Mouse (Mus musculus): Measurements from ENCODE around the gene Cenpe. TPM values are rescaled to one million over a fixed set of nuclear protein-coding genes. Genes with fewer than 3 reads are reported as not detected.
"Not testable (repeated sequence)": the region's sequence is repeated elsewhere in the genome, so short reads cannot be mapped to it uniquely, and the experiment has no call there.

Gene Cenpe
- total RNA-seq (2021) = 1 to 10 TPM; 2.2 to 2.3 TPM

GRCm38 (mm10) chr3:135211805-135212657 is at the start of gene Cenpe:
Gene Cenpe, plus strand, starts transcription at chr3:135212537.
- DNase-seq = peak; percentile 82 to 84

DNA sequence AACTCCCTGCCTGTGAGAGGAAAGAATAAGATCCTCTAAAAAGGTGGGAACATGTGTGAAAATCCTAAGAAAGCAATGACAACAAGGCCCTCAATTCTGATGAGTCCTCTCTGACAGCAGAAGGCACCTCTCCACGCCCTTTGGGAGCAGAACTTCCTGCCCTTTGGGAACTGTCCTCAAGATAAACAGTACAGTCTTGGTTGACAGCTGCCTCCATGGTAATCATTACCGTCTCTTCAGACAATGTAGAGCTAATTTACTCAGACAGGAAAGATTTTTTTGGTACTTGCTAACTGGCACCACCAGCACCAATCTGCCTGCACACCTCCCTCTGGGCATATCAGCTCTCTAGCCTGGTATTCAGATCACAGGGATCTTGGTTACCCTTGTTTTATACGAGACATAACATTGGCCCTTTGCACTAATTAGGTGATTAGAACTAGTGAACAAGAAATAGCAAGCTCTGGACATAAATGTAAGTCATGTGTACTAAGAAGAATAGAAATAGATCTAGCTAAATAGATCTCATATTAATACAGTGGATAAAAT is 40.4 kb upstream of the Cenpe start:
- no peak for DNase-seq

DNA sequence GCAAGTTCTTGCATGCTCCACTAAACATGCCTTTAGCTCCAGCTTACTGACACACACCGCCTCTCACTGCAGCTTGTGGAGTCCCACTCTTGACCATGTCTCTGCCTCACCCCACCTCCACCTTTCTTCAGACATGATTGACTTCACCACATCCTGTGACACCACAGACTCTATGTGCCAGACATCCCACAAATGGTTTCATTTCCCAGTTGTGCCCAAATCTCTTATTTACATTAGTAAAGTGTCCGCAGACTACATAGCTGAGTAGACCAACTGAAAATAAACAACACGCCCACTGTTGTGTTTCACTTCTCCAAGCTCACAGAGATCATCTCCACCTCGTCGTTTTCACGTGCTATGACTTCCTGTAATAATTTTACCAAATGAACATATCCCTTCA is 20.5 kb upstream of the Cenpe start:
- DNase-seq = no peak

GRCm38 (mm10) chr3:135198051-135198450 is 14.3 kb upstream of the Cenpe start:
- DNase-seq = not testable (repeated sequence)

DNA sequence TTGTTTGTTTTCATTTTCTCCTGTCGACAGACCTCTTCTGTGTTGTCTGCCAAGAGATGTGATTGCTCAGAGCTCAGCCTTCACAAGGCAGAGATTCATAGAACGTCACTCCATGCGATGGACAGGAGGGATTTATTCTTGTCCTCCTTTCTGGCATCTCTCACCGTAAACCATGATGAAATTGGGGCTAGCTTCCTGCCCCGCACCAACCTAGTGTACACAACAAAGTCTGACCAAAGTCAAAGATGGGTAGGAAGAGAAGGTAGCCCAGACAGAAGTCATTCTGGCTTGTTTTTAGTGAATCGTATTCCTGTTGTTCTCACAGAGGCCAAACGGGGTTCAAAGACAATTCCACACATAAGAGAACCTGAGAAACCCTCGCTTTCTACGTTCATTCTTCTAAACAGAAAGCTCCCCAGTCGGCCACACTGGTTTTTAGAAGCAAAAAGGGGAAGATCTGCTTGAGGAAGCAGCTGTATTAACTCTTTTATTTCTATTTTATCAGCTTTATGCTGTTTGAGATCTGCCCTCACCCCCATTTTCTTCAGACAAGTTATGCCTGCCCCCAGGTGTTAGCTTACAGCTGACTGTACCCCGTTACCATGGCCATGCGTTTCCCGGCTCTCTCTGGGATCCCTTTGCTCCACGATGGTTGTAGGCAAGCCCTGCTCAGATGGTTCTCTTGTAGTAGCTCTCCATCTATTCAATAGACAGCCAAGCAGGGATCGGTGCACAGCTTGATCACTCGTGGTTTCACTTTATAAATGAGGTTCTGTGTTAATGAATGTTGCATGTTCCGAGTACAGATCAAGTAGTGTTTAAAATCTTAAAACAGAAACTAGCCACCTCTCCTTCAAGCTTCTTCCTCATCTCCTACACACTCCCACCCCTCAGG is 11.7 kb upstream of the Cenpe start:
- no peak for DNase-seq

DNA sequence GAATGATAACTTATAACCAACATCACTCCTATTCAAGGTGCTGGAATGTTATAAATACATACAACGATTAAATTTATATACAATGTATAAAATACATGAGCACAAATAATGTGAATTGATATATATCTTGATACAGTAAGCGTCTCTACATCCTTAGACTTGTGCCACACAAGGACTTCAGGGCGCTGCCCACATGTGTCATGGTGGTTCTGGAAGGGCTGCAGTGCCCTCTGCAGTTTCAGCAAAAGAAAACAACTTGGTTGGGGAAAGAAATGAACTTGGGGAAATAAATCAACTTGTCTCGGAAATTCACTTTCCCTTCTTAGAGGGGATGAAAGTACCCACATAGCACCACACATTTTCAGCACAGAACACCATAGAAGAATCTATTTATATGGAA is 5.7 kb upstream of the Cenpe start:
- DNase-seq = peak; percentile 23 to 27

- DNase-seq = no peak
These were observed 467 bp downstream of the Cenpe start for GRCm38 (mm10) chr3:135212658-135213350.

DNA sequence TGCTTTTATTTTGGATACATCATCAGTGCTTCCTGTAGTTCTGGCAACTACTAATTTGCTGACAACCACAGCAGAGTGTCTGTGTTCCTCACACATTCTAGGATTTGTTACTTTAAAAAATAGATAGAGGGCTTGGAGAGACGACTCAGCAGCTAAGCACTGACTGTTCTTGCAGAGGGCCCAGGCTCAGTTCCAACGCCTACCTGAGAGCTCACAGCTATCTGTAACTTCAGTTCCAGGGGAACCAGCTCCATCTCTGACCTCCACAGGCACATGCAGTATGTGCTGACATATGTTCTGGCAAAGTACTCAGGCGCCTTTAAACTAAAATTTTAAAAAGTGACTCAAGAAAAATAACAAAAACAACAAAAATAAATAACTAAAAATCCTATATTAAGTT is 19.7 kb downstream of the Cenpe start:
- DNase-seq = no peak

DNA sequence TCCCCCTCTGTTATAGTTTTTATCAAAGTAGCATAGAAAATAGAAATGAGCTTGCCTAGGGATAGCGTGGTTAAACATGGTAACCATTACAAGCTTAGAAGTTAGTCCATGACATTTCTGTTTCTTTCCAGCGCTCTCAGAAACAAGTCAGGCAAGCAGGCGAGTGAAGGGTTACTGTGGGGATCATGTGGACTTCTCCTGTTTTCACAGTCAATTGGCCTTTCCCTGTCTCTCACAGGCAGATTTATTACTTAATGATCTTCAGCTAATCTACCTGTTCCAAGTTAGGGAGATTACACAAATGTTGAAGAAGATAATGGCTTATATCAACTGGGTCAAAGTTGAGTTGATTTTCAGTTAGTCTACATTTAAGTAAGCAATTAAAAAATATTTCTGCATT is 20.1 kb downstream of the Cenpe start:
- no peak for DNase-seq

DNA sequence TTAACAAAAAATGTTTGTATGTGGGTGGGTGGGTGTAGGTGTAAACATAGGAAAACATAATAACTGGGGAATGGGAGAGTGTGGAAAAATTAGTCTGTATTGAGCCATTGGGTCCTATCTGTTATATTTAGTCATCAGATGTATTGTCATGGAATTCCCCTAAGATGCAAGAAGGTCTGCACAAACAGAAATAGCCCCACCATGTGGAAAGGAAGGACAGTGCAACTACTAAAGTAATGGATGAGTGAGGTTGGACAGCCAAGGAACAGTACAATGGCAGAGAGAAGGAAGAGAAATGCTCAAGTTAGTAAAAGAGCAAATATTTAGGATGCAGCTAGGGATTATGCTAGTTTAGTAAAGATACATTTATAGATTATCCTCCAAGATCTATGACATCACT is 33.4 kb downstream of the Cenpe start:
- no peak for DNase-seq

DNA sequence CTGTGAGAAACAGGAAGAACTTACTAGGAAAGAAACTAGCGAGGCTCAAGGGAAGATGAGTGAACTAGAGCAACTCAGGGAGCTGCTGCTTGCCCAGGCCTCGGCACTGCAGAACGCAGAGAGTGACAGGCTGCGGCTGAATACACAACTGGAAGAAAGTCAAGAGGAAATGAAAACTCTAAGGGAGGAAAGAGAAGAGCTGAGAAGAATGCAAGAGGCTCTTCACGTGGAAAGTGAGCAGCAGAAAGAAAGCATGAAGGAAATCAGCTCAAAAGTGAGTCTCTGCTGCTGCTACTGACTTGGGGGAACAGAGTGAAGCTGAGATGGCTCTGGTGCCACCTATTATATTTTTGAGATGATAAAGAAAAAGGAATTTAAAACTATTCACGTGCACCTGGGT is 34.5 kb downstream of the Cenpe start:
- DNase-seq = no peak

- DNase-seq = no peak
These were observed 36.8 kb downstream of the Cenpe start for GRCm38 (mm10) chr3:135249104-135249503.

- no peak for DNase-seq
These were observed 39.5 kb downstream of the Cenpe start for GRCm38 (mm10) chr3:135251825-135252224.

GRCm38 (mm10) chr3:135254784-135255183 is 42.4 kb downstream of the Cenpe start:
- DNase-seq = no peak

DNA sequence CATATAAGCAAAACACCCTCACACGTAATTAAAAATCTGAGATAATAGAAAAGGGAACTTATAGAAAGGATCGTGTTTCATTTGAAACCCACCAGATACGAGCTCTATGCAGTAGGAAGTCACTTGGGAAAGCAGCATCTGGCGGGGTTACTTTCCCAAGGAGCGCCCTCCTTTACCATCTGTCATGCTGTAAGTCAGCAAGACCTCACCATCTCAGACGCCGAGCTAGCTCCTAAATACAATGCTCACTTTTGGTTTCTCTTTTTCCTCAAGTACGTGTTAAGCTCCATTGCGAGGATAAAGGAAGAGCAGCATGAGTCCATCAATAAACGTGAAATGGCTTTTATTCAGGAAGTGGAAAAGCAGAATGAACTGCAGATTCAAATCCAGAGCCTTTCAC is 46.6 kb downstream of the Cenpe start:
- no peak for DNase-seq

DNA sequence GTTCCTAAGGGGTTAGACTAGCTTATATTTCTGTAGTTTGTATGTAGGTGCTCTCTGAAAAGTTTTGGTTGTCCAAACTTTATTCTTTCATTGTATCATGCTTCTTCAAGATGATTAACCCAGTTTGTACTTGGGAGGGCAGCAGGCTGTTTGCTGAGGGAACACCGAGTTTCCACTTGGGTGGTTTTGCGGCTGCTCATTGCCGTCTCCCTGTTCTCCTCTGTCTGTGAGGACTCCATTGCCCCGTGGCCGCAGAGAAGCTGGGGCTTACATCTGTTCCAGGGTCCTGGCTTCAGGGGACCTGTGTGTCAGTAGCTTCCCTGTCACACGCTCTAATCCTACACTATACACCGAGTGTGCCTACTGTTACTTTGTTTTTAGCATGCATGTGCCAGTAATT is 47.9 kb downstream of the Cenpe start:
- no peak for DNase-seq

- no peak for DNase-seq
These were observed 56.3 kb downstream of the Cenpe start for GRCm38 (mm10) chr3:135268616-135269015.

DNA sequence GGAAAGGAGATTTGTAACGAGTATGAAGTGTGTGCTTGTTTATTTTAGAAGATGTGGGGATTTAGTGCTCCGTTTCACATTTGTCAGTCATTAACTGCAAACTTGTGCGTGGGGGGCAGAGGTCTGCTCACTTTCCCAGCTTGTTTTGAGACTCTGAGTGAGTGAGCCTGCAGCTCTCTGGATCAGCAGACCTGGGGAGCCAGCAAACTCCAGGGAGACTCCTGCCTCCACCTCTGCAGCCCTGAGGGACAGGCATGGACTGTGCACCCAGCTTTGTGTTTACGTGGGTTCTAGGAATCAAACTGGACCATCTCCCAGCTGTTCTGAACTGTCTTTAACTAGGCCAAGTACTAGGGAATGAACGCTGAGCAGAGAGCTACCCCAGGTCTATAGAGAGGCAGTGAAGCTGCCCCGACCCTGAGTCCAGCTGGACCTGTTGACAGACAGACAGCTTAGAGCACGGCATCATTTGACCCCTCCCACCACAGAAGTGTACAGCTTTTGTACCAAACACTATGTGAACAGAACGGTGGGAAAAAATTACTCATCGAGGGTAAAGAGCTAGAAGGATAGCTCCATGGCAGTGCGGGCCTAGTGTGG is 57.2 kb downstream of the Cenpe start:
- no peak for DNase-seq

GRCm38 (mm10) chr3:135272627-135273026 is 60.3 kb downstream of the Cenpe start:
- no peak for DNase-seq

DNA sequence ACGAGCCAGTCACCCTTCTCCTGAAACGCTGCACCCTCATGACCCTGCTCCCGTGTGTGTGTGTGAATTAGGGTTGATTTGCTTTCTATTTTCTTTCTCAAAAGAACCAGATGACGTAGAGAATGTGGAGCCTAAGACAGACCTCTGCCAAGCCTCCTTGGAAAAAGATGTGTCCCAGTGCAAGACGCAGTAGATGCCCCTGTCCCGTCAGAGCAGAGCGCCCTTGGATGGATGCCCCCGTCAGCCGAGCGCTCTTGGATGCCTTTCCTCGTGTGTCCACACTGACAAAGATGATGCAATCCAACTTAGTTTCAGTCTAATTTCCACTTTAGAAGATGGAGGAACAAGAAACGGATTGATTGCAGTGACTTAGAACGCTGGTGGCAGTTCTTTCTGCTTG is 60.7 kb downstream of the Cenpe start:
- no peak for DNase-seq

DNA sequence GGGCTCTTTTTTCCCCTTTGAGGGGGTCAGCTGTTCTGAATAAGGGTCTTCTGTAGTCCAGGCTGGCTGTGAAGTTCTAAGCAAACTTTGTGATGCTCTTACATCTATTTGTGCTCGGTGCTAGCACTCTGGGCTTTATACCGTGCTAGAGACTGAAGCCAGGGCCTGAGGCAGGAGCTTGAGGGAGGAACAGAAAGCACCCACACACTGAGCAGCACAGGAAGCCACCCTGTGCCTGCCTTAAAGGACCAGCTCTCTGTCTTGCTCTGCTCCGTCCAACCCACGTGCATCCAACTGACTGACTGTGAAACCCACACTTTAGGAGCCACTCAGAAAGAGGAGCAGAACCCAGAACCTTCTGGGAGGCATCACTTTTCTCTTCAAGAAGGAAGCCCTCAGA is 67.8 kb downstream of the Cenpe start:
- no peak for DNase-seq
